ENCODE assay signal across 8 mouse cellular contexts in the genomic region with DNA sequence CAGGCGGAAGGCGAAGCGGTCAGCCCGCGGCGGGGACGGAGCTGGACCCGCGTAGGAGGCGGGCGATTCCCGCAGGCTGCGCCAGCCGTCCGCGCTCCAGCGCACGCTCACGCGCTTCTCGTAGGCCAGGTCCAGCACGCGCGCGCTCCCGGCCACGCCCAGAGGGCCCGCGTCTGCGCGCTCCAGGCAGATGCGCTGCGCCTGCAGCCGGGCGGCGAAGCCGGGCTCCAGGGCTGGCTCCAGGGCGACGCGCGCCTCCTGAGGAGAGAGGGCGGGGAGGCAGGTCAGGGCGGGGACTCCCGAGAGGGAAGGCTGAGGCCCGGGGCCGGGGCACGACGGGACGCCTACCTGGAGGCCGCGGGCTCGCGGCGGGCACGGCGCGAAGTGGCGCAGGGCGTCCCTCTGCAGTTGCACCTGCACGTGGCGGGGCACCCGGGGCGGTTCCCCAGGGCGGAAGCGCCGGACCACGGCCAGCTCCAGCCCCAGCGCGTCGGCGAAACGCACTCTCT. TPM values are rescaled to one million over a fixed set of nuclear protein-coding genes. Genes with fewer than 3 reads are reported as not detected.
A peak's percentile ranks its signal among the peaks of the same experiment; 100 is the strongest.
DNase-seq lines count a peak whose midpoint lies in the region; ATAC-seq and TF ChIP-seq lines count a peak whose summit lies in the region.

No protein-coding gene starts in this region.

- WGBS in heart, embryonic 14.5 days, result under 1% methylated on average over 66 of the region's 72 CpGs
- under 1% methylated on average over 72 of the region's 72 CpGs for WGBS in liver, embryonic 15.5 days (ENCODE audit: insufficient replicate concordance)
- WGBS in neural tube, embryonic 12.5 days, result under 1% methylated on average over 67 of the region's 72 CpGs
- WGBS in stomach, postnatal 0 days, result 1% methylated on average over 42 of the region's 72 CpGs

- H3K4me3 ChIP-seq in brown adipose tissue, adult 24 weeks (ENCODE audit: insufficient read depth, low read depth, low read length), result peak overlapping the region; percentile 61
- H3K4me3 ChIP-seq in heart, embryonic 14.5 days (ENCODE audit: control insufficient read depth in 1 of 2, insufficient read depth in 1 of 2, low read depth in 1 of 2, low read length in 2 of 2), result peak overlapping the region; percentile 72 to 74
- H3K4me3 ChIP-seq in liver, embryonic 15.5 days (replicated peaks), result peak overlapping the region; percentile 77
- H3K4me3 ChIP-seq in neural tube, embryonic 12.5 days, result peak overlapping the region; percentile 77
- H3K4me3 ChIP-seq in stomach, postnatal 0 days (ENCODE audit: low read depth, low read length), result peak overlapping the region; percentile 71

- H3K36me3 ChIP-seq in heart, embryonic 14.5 days (ENCODE audit: control insufficient read depth, insufficient read depth, low read length), result no peaks in the 10 kb centered on the region
- no peaks in the 10 kb centered on the region for H3K36me3 ChIP-seq in liver, embryonic 15.5 days (replicated peaks)
- no peaks in the 10 kb centered on the region for H3K36me3 ChIP-seq in neural tube, embryonic 12.5 days
- no peaks in the 10 kb centered on the region for H3K36me3 ChIP-seq in stomach, postnatal 0 days (ENCODE audit: control insufficient read depth, insufficient read depth, low read length)

- peak; percentile 86 for ATAC-seq in heart, embryonic 14.5 days (ENCODE audit: insufficient number of reproducible peaks, insufficient read depth, low FRiP score, low read depth)
- peak; percentile 93 for ATAC-seq in liver, embryonic 15.5 days (ENCODE audit: insufficient read depth)
- ATAC-seq in neural tube, embryonic 12.5 days (ENCODE audit: low FRiP score, low read depth), result peak; percentile 92
- ATAC-seq in stomach, postnatal 0 days (ENCODE audit: low FRiP score, low TSS enrichment), result peak; percentile 90

- no peak for TF ChIP-seq CTCF in stomach, postnatal 0 days (IDR thresholded peaks at IDR 0.05; ENCODE audit: low read depth)

- no peak for TF ChIP-seq EP300 in stomach, postnatal 0 days (optimal IDR thresholded peaks at IDR 0.05)

- H3K27me3 ChIP-seq in heart, embryonic 14.5 days (ENCODE audit: control insufficient read depth, insufficient read depth, low read length), result no peaks in the 10 kb centered on the region
- peaks cover 22% of the 10 kb centered on the region for H3K27me3 ChIP-seq in liver, embryonic 15.5 days
- no peaks in the 10 kb centered on the region for H3K27me3 ChIP-seq in neural tube, embryonic 12.5 days (replicated peaks)
- H3K27me3 ChIP-seq in stomach, postnatal 0 days (ENCODE audit: control insufficient read depth, insufficient read depth, low read length), result no peaks in the 10 kb centered on the region

- peak; percentile 89 for DNase-seq in CD4-positive, CD25-positive, alpha-beta regulatory T cell, adult 2 months (ENCODE audit: low read depth, low spot score)
- DNase-seq in fibroblast of lung, adult 2 months (ENCODE audit: low read depth), result peak; percentile 56
- peak; percentile 95 for DNase-seq in kidney, postnatal 14 days
- peak; percentile 91 for DNase-seq in stomach, postnatal 0 days (ENCODE audit: low spot score)

- peak overlapping the region; percentile 99 for H3K4me2 ChIP-seq in heart, embryonic 14.5 days (ENCODE audit: low read length)
- peak overlapping the region; percentile 93 for H3K4me2 ChIP-seq in liver, embryonic 15.5 days
- H3K4me2 ChIP-seq in neural tube, embryonic 12.5 days (replicated peaks), result peak overlapping the region; percentile 99
- H3K4me2 ChIP-seq in stomach, postnatal 0 days (replicated peaks; ENCODE audit: low read depth), result peak overlapping the region; percentile 98

- 0 out of 2 replicates have a peak overlapping the region, but pooled peaks have one; percentile 23 for H3K27ac ChIP-seq in brown adipose tissue, adult 24 weeks (replicated peaks; ENCODE audit: low read depth, low read length)
- peak overlapping the region; percentile 78 to 79 for H3K27ac ChIP-seq in heart, embryonic 14.5 days (replicated peaks in 1 of 2; ENCODE audit: control insufficient read depth in 1 of 2, insufficient read depth in 1 of 2, low read depth in 2 of 2, low read length in 2 of 2)
- H3K27ac ChIP-seq in liver, embryonic 15.5 days (replicated peaks), result peak overlapping the region; percentile 75
- H3K27ac ChIP-seq in neural tube, embryonic 12.5 days, result peak overlapping the region; percentile 64
- H3K27ac ChIP-seq in stomach, postnatal 0 days (replicated peaks), result peak overlapping the region; percentile 88

- 0 out of 2 replicates have a peak, but pooled peaks cover 2% of the 10 kb centered on the region for H3K4me1 ChIP-seq in brown adipose tissue, adult 24 weeks (ENCODE audit: control insufficient read depth, insufficient read depth, insufficient read length, low read length)
- H3K4me1 ChIP-seq in heart, embryonic 14.5 days (ENCODE audit: control insufficient read depth in 2 of 2, insufficient read depth in 2 of 2, low read length in 2 of 2), result peaks cover 5 to 10% of the 10 kb centered on the region in 2 experiments
- H3K4me1 ChIP-seq in liver, embryonic 15.5 days (replicated peaks), result peaks cover 29% of the 10 kb centered on the region
- peaks cover 14% of the 10 kb centered on the region for H3K4me1 ChIP-seq in neural tube, embryonic 12.5 days
- no peaks in the 10 kb centered on the region for H3K4me1 ChIP-seq in stomach, postnatal 0 days (replicated peaks; ENCODE audit: control insufficient read depth, insufficient read depth)

- H3K9me3 ChIP-seq in heart, embryonic 14.5 days (ENCODE audit: control insufficient read depth, low read length), result no peaks in the 10 kb centered on the region
- no peaks in the 10 kb centered on the region for H3K9me3 ChIP-seq in liver, embryonic 15.5 days (replicated peaks)
- H3K9me3 ChIP-seq in neural tube, embryonic 12.5 days, result no peaks in the 10 kb centered on the region
- H3K9me3 ChIP-seq in stomach, postnatal 0 days (ENCODE audit: control insufficient read depth, low read length), result no peaks in the 10 kb centered on the region

- peak overlapping the region; percentile 82 for H3K9ac ChIP-seq in heart, embryonic 14.5 days (ENCODE audit: low read length)
- peak overlapping the region; percentile 71 for H3K9ac ChIP-seq in liver, embryonic 15.5 days
- peak overlapping the region; percentile 81 for H3K9ac ChIP-seq in neural tube, embryonic 12.5 days
- H3K9ac ChIP-seq in stomach, postnatal 0 days (ENCODE audit: low read length), result peak overlapping the region; percentile 74

RNA-seq across cellular contexts. Expression of gene Ppp1r3e, which starts 0.8 kb away (rescaled TPM):
- polyA plus RNA-seq in brown adipose tissue, adult 24 weeks (2012; ENCODE audit: insufficient read depth, insufficient read length, missing spikeins), result 15.9 and 20.3 TPM in 2 replicates
- polyA plus RNA-seq in heart, embryonic 14.5 days (2014; fragmentation: Nextera tagmentation; extraction: Ambion mirVana), result 1.7 and 1.9 TPM in 2 replicates
- polyA plus RNA-seq in liver, embryonic 15.5 days (2015; fragmentation: Nextera tagmentation; extraction: Ambion mirVana), result 0.33 and 0.63 TPM in 2 replicates
- polyA plus RNA-seq in neural tube, embryonic 12.5 days (2016; fragmentation: Nextera tagmentation; extraction: Ambion mirVana), result 1.1 and 1.4 TPM in 2 replicates
- 1.7 and 2.2 TPM in 2 replicates for polyA plus RNA-seq in stomach, postnatal 0 days (2015; fragmentation: Nextera tagmentation; extraction: Ambion mirVana)

RNA-seq across cellular contexts. Expression of gene Homez, which starts 5.8 kb away (rescaled TPM):
- polyA plus RNA-seq in brown adipose tissue, adult 24 weeks (2012; ENCODE audit: insufficient read depth, insufficient read length, missing spikeins), result 3.3 and 4.6 TPM in 2 replicates
- 8.2 and 9.5 TPM in 2 replicates for polyA plus RNA-seq in heart, embryonic 14.5 days (2014; fragmentation: Nextera tagmentation; extraction: Ambion mirVana)
- polyA plus RNA-seq in liver, embryonic 15.5 days (2015; fragmentation: Nextera tagmentation; extraction: Ambion mirVana), result 1.6 and 2.6 TPM in 2 replicates
- polyA plus RNA-seq in neural tube, embryonic 12.5 days (2016; fragmentation: Nextera tagmentation; extraction: Ambion mirVana), result 15.7 and 16.6 TPM in 2 replicates
- 4.5 and 5.0 TPM in 2 replicates for polyA plus RNA-seq in stomach, postnatal 0 days (2015; fragmentation: Nextera tagmentation; extraction: Ambion mirVana)

RNA-seq across cellular contexts. Expression of gene Bcl2l2, which starts 6.6 kb away (rescaled TPM):
- polyA plus RNA-seq in brown adipose tissue, adult 24 weeks (2012; ENCODE audit: insufficient read depth, insufficient read length, missing spikeins), result 26.3 and 28.2 TPM in 2 replicates
- 3.0 and 4.3 TPM in 2 replicates for polyA plus RNA-seq in heart, embryonic 14.5 days (2014; fragmentation: Nextera tagmentation; extraction: Ambion mirVana)
- polyA plus RNA-seq in liver, embryonic 15.5 days (2015; fragmentation: Nextera tagmentation; extraction: Ambion mirVana), result 0.46 and 0.82 TPM in 2 replicates
- polyA plus RNA-seq in neural tube, embryonic 12.5 days (2016; fragmentation: Nextera tagmentation; extraction: Ambion mirVana), result 3.8 and 4.1 TPM in 2 replicates
- 4.3 and 4.7 TPM in 2 replicates for polyA plus RNA-seq in stomach, postnatal 0 days (2015; fragmentation: Nextera tagmentation; extraction: Ambion mirVana)

RNA-seq across cellular contexts. Expression of gene Gm20521, which starts 6.6 kb away (rescaled TPM):
- not detected in 2 replicates for polyA plus RNA-seq in brown adipose tissue, adult 24 weeks (2012; ENCODE audit: insufficient read depth, insufficient read length, missing spikeins)
- polyA plus RNA-seq in heart, embryonic 14.5 days (2014; fragmentation: Nextera tagmentation; extraction: Ambion mirVana), result not detected in 2 replicates
- not detected in 2 replicates for polyA plus RNA-seq in liver, embryonic 15.5 days (2015; fragmentation: Nextera tagmentation; extraction: Ambion mirVana)
- not detected in 2 replicates for polyA plus RNA-seq in neural tube, embryonic 12.5 days (2016; fragmentation: Nextera tagmentation; extraction: Ambion mirVana)
- polyA plus RNA-seq in stomach, postnatal 0 days (2015; fragmentation: Nextera tagmentation; extraction: Ambion mirVana), result 1.2 TPM in 2 replicates

RNA-seq across cellular contexts. Expression of gene Pabpn1, which starts 15.7 kb away (rescaled TPM):
- 75.5 and 89.7 TPM in 2 replicates for polyA plus RNA-seq in brown adipose tissue, adult 24 weeks (2012; ENCODE audit: insufficient read depth, insufficient read length, missing spikeins)
- 80.6 and 83.8 TPM in 2 replicates for polyA plus RNA-seq in heart, embryonic 14.5 days (2014; fragmentation: Nextera tagmentation; extraction: Ambion mirVana)
- polyA plus RNA-seq in liver, embryonic 15.5 days (2015; fragmentation: Nextera tagmentation; extraction: Ambion mirVana), result 38.6 and 46.2 TPM in 2 replicates
- polyA plus RNA-seq in neural tube, embryonic 12.5 days (2016; fragmentation: Nextera tagmentation; extraction: Ambion mirVana), result 214 and 236 TPM in 2 replicates
- polyA plus RNA-seq in stomach, postnatal 0 days (2015; fragmentation: Nextera tagmentation; extraction: Ambion mirVana), result 46.4 and 56.2 TPM in 2 replicates

Comparison
In these comparisons a context has a peak if more than half of its experiments do, and no peak if none do; other contexts are left out.
1. Peak in every context shown above with its lines: DNase-seq, ATAC-seq, H3K4me3 ChIP-seq and H3K27ac ChIP-seq.
2. H3K27ac ChIP-seq: peak in every context shown above with its lines; median percentile 88 in stomach, postnatal 0 days; 78 in heart, embryonic 14.5 days; 75 in liver, embryonic 15.5 days; 64 in neural tube, embryonic 12.5 days; 23 in brown adipose tissue, adult 24 weeks.